Mouse (Mus musculus) heart, embryonic 14.5 days (tissue): ENCODE results near the gene Fbl. TPM values are rescaled to one million over a fixed set of nuclear protein-coding genes. Genes with fewer than 3 reads are reported as not detected.

ENCODE experiments used
- ATAC-seq: fragments of 200-750 bp; cut with Nextera tagmentation; 2 replicates; pipeline ENCODE4 v1.8.0; 2017; ENCODE audit warnings: low read depth, moderate TSS enrichment; ENCODE audit not compliant: insufficient number of reproducible peaks, insufficient read depth, low FRiP score
- H3K27ac ChIP-seq, 2 experiments: fragments of 200-500 bp in 1 of 2; fragments of 300-500 bp in 1 of 2; sonication (generic) in 1 of 2; replicated peaks in 1 of 2; 2 replicates each; pipeline ENCODE4 v1.5.1; 2012 to 2014; ENCODE audit warnings: low read depth in 2 of 2, low read length in 2 of 2, control low read depth in 1 of 2, mild to moderate bottlenecking in 1 of 2, mixed read lengths in 1 of 2; ENCODE audit not compliant: control insufficient read depth in 1 of 2, insufficient read depth in 1 of 2
- H3K27me3 ChIP-seq: fragments of 300-500 bp; sonication (generic); 2 replicates; pipeline ENCODE4 v1.6.1; 2014; ENCODE audit warnings: mild to moderate bottlenecking, low read length, control low read depth; ENCODE audit not compliant: control insufficient read depth, insufficient read depth
- H3K36me3 ChIP-seq: fragments of 300-500 bp; sonication (generic); 2 replicates; pipeline ENCODE4 v1.6.1; 2014; ENCODE audit warnings: mild to moderate bottlenecking, control low read depth, low read length, mixed read lengths; ENCODE audit not compliant: control insufficient read depth, insufficient read depth
- H3K4me1 ChIP-seq, 2 experiments: fragments of 200-500 bp in 1 of 2; fragments of 300-500 bp in 1 of 2; sonication (generic) in 1 of 2; 2 replicates each; pipeline ENCODE4 v1.6.1; 2012 to 2014; ENCODE audit warnings: low read length in 2 of 2, control low read depth in 1 of 2, mixed read lengths in 1 of 2; ENCODE audit not compliant: control insufficient read depth in 2 of 2, insufficient read depth in 2 of 2
- H3K4me2 ChIP-seq: fragments of 300-500 bp; sonication (generic); 2 replicates; pipeline ENCODE4 v1.6.1; 2014; ENCODE audit warnings: mild to moderate bottlenecking, low read length
- H3K4me3 ChIP-seq, 2 experiments: fragments of 200-500 bp in 1 of 2; fragments of 300-500 bp in 1 of 2; sonication (generic) in 1 of 2; 2 replicates each; pipeline ENCODE4 v1.5.1; 2012 to 2014; ENCODE audit warnings: low read length in 2 of 2, mild to moderate bottlenecking in 2 of 2, control low read depth in 1 of 2, low read depth in 1 of 2, moderate library complexity in 1 of 2; ENCODE audit not compliant: control insufficient read depth in 1 of 2, insufficient read depth in 1 of 2
- H3K9ac ChIP-seq: fragments of 300-500 bp; sonication (generic); 2 replicates; pipeline ENCODE4 v1.6.1; 2014; ENCODE audit warnings: mild to moderate bottlenecking, low read length
- H3K9me3 ChIP-seq: fragments of 300-500 bp; sonication (generic); 2 replicates; pipeline ENCODE4 v1.6.1; 2016; ENCODE audit warnings: low read length, control low read depth; ENCODE audit not compliant: control insufficient read depth
- WGBS: fragments of 180-500 bp; shearing (Covaris S2); extraction: QIAGEN DNeasy Blood & Tissue Kit; methylation state at CpG from one replicate; pipeline ENCODE4 v1.1.7; 2014; 5-methylcytosine and 5-hydroxymethylcytosine counted together
- polyA plus RNA-seq: library from polyadenylated mRNA; unstranded; fragments of >200 nt; fragmentation: Nextera tagmentation; extraction: Ambion mirVana; gene quantifications from 2 replicates; pipeline ENCODE4 v1.2.1, GENCODE M21; 2014

The Fbl gene
- polyA plus RNA-seq, 1 experiment from 2014 or later, result 23.1 TPM

DNA sequence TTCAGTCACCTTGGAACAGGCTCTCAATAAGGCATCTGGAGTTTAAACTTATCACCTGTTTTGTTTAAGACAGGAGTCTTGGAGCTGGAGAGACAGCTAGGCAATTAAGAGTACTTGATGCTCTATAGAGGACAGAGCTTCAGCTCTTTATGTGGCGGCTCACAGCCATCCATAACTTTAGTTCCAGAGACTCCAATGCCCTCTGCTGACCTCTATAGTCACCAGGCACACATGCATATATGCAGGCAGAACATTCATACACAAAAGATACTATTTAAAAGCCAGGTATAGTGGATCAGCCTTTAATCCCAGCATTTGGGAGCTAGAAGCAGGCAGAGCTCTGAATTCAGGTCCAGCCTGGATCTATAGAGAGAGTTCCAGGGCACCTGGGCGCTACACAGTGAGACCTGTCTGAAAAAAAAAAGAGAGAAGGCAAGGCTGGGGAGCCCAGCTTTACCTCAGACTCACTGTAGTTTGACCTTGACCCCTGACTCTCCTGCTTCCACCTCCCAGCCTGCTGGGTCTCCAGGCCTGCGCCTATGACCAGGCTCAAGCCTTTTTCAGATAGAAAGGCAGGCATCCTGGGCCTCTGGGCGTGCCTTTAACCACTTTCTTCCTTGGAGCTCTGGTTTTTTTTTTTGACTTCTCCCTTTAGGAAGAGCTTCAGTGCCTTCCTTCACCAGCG, 26.0 kb downstream of the Fbl start:
- Histone ChIP-seq H3K27ac (no peak overlapping the region), H3K4me1 (no peaks in the 10 kb centered on the region), H3K4me3 (no peak overlapping the region), H3K36me3 (peaks cover 43% of the 10 kb centered on the region), H3K4me2 (no peak overlapping the region), H3K27me3 (no peaks in the 10 kb centered on the region), H3K9ac (no peak overlapping the region), H3K9me3 (no peaks in the 10 kb centered on the region)
- 86% methylated on average over 5 of the region's 5 CpGs for WGBS
- no peak for ATAC-seq

DNA sequence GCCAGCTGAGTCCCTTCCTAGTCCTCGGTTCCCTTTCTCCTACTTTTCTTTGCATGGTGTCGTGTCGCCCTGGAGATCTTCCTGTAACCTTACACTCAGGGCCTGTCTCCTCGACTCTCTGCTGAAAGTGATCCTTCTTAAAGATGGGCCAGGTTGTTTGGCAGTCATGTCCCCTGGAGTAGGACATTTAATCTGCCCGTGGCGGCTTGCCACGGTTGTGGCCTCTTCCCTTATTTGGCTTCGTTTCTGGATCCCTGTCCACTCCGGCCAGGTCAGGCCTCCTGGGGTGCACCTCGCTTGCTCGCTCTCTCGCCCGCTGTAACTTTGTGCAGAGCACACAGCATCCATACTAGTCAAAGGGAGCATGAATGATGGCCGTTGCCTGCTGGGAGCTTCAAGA, 27.0 kb downstream of the Fbl start:
- no peak overlapping the region for H3K4me3 ChIP-seq
- H3K4me2 ChIP-seq, result no peak overlapping the region
- H3K4me1 ChIP-seq, result no peaks in the 10 kb centered on the region
- no peak overlapping the region for H3K27ac ChIP-seq
- H3K36me3 ChIP-seq, result peaks cover 35% of the 10 kb centered on the region
- no peaks in the 10 kb centered on the region for H3K9me3 ChIP-seq
- ATAC-seq, result no peak
- WGBS, result 86% methylated on average over 14 of the region's 14 CpGs
- H3K9ac ChIP-seq, result no peak overlapping the region
- H3K27me3 ChIP-seq, result no peaks in the 10 kb centered on the region

DNA sequence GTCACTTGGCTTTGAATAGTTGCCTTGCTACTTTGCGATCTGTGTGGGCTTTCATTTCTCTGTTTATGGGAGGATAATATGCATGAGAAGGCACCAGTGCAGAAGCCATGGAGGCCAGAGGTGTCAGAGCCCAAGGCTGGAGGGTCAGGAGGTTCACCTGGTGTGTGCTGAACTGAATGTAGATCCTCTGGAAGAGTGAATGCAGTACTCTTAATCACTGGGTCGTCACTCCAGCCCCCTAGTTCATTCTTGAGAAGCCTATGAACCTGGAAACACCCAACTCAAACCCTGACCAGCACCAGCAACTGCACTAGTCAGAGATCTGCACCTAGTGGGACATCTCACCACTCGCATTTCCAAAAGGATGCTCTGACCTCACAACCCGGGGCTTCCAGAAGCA, 29.5 kb downstream of the Fbl start:
- peaks cover 19% of the 10 kb centered on the region for H3K36me3 ChIP-seq
- no peaks in the 10 kb centered on the region for H3K27me3 ChIP-seq
- WGBS, result 63% methylated on average over 4 of the region's 4 CpGs
- no peaks in the 10 kb centered on the region for H3K9me3 ChIP-seq
- no peak overlapping the region for H3K9ac ChIP-seq
- no peak for ATAC-seq
- no peak overlapping the region for H3K27ac ChIP-seq
- H3K4me1 ChIP-seq, result no peaks in the 10 kb centered on the region
- H3K4me3 ChIP-seq, result no peak overlapping the region
- H3K4me2 ChIP-seq, result no peak overlapping the region

DNA sequence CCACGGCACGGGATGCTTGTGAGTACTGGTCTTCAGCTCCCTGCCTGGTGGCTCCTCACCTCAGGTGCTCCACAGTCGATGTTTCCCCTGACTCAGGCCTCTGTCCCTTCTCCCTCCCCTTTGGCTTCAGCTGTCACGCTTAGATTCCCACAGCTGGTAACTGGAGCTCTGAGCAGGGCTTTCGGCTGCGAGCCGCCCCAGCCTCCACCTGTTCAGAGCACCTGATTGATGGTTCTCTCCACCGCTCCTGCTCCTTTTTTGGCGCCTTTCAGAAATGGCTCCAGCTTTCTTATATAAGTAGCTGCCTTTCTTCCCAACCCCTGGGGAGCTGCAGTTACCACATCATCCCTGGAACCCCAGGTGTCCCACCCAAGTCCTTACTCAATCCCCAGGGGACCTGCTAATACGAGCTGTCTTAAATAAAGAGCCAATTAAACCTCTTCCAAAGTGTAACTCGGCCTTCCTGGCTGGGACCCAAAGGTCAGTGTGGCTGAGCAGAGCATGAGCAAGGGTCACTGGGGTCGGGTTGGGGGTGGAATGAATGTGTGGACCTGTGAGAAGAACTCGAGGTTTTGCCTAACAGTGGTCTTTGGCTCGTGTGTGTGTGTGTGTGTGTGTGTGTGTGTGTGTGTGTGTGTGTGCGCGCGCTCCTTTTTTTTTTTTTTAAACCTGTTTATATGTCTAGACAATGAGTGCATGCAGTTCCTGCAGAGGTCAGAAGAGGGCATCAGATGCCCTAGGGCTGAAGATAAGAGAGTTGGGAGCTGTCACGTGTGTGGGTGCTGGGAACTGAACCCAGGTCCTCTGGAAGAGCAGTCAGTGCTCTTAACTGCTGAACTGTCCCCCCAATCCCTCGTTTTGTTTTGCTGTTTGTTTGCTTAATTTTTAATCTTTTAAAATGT, 33.9 kb downstream of the Fbl start:
- Histone ChIP-seq H3K4me1 (no peaks in the 10 kb centered on the region), H3K9me3 (no peaks in the 10 kb centered on the region), H3K36me3 (0 out of 2 replicates have a peak, but pooled peaks cover under 1% of the 10 kb centered on the region), H3K4me3 (no peak overlapping the region), H3K9ac (no peak overlapping the region), H3K27me3 (no peaks in the 10 kb centered on the region), H3K4me2 (no peak overlapping the region), H3K27ac (no peak overlapping the region)
- ATAC-seq, result no peak
- 60% methylated on average over 17 of the region's 19 CpGs for WGBS

DNA sequence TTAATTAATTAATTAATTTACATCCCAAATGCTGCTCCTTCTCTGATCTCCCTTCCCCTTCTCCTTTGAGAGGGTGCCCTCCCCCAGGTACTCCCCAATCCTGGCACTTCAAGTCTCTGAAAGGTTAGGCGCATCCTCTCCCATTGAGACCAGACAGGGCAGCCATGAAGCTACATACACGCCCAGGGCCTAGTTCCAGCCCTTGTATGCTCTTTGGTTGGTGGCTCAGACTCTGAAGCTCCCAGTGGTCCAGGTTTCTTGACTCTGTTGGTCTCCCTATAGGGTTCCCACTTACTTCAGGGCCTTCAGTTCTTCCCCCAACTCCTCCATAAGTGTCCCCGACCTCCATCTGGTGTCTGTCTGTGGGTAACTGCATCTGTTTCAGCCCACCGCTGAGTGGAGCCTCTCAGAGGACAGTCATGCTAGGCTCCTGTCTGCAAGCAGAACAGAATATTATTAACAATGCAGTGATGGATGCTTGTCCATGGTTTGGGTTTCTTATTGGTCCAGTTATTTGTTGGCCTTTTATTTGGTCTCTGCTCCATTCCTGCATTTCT, 36.6 kb downstream of the Fbl start:
- no peaks in the 10 kb centered on the region for H3K27me3 ChIP-seq
- H3K36me3 ChIP-seq, result no peaks in the 10 kb centered on the region
- H3K4me2 ChIP-seq, result no peak overlapping the region
- no peak overlapping the region for H3K4me3 ChIP-seq
- no peaks in the 10 kb centered on the region for H3K4me1 ChIP-seq
- H3K9ac ChIP-seq, result no peak overlapping the region
- WGBS, result 60% methylated on average over 4 of the region's 4 CpGs
- no peaks in the 10 kb centered on the region for H3K9me3 ChIP-seq
- no peak for ATAC-seq
- H3K27ac ChIP-seq, result no peak overlapping the region

DNA sequence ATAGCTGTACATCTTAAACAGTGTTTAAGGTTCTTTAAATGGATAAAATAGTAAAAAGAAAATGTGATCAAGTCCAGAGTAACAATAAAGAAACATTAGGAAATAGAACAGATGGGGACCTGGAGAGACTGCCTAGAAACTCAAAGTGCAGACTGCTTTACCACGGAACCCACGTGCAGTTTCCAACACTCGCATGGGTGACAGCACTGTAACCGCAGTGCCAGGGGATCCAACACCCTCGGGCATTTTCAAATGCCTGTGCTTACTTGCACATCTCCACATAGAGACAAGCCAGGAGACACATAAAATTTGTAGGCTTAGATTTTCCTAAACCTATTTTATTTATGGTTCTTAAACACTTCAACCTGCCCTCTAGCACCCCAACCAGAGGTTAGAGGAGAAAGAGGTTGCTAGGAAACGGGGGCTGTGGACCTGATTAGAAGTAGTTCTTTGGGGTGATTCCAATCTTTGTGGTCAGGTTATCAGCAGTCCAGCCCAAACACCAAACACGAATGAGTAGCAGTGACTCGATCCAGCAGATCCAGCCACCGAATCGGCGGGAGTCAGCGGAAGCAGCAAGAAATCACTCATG, 39.0 kb downstream of the Fbl start:
- Histone ChIP-seq H3K9me3 (no peaks in the 10 kb centered on the region), H3K4me1 (no peaks in the 10 kb centered on the region), H3K27me3 (no peaks in the 10 kb centered on the region), H3K9ac (peak overlapping the region; percentile 63; the same call in 1 of the 2 replicates), H3K36me3 (no peaks in the 10 kb centered on the region), H3K4me3 (peak overlapping the region; percentile 26 to 38), H3K27ac (peak overlapping the region in 1 of 2 experiments; percentile 42; a peak in 1 of 4 replicates), H3K4me2 (peak overlapping the region; percentile 61)
- 33% methylated on average over 12 of the region's 12 CpGs for WGBS
- no peak for ATAC-seq

DNA sequence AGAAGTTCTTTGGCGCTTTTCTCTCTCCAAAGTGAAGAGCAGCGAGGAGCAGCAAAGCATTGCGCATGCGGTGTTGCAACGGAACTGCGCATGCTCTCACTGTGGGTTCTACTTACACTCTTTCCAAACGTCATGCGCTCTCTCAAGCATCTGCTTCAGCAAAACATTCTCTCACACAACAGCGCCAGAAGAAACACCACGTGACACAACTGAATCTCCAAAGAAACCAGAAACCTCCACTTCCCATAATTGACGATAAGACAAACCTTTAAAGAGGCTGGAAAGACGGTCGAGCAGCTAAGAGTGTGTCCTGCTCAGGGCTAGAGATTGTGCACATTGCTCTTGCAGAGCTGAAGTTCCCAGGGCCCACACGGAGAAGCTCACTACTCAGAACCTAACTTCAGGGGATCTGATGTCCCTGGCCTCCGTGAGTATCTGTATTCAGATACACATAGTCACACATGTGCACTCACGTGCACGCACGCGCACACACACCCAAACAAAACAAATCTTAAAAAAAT, 39.5 kb downstream of the Fbl start:
- peak overlapping the region in 1 of 2 experiments; percentile 42; a peak in 1 of 4 replicates for H3K27ac ChIP-seq

More for the DNA sequence above, 39.5 kb downstream of the Fbl start:
- Histone ChIP-seq H3K4me2 (peak overlapping the region; percentile 61), H3K27me3 (no peaks in the 10 kb centered on the region), H3K4me3 (peak overlapping the region; percentile 26 to 38), H3K4me1 (no peaks in the 10 kb centered on the region), H3K9ac (peak overlapping the region; percentile 63), H3K36me3 (no peaks in the 10 kb centered on the region), H3K9me3 (no peaks in the 10 kb centered on the region)
- WGBS, result 41% methylated on average over 19 of the region's 19 CpGs
- ATAC-seq, result peak; percentile 26; the same call in 1 of the 2 replicates
